Mouse (Mus musculus) spleen, embryonic (tissue): Measurements from ENCODE around the gene Wscd1.
"Not testable (repeated sequence)": the region's sequence is repeated elsewhere in the genome, so short reads cannot be mapped to it uniquely, and the experiment has no call there.

Experiments used
- CTCF ChIA-PET: fragments of 350-600 bp; sonication (Branson Sonifier 250); formaldehyde crosslinking; loops from one replicate; lab custom pipeline; 2022; lab: Charles Lee

Wscd1 gene

DNA sequence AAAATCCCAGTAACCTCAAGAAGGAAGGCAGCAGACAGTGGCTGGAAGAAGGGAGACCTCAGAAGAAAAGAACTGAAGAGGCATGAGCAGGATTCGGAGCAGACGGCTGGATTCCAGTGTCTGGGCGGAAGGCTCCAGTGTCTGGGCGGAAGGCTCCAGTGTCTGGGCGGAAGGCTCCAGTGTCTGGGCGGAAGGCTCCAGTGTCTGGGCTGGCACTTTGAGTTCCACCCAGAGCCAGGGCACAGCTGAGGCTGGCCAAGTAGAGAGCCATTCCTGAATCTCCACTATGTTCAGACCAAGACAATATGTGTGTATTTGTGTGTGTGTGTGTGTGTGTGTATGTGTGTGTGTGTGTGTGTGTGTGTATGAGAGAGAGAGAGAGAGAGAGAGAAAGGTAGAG, 71.8 kb downstream of the Wscd1 start:
- CTCF ChIA-PET = not testable (repeated sequence)

DNA sequence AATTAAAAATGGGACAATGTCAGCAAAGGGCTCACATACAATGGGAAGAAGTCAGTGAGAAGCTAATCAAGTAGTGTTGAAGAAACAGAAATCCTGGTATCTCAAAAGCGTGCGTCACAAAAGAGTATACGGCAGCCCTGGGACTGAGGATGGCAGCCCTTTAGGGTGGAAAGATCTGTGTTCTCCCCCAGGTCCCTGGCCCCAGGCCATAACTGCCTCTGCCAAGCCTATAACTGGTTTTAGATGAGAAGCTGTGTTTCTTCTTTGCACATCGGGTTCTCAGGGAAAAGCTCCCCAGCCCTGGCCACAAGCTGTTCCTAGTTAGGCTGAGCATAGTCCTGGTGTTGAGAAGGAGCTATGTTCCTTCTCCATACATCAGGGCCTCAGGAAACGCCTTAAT, 72.3 kb downstream of the Wscd1 start:
- CTCF ChIA-PET = no interaction called here

GRCm38 (mm10) chr11:71824971-71825370, 75.3 kb downstream of the Wscd1 start:
- CTCF ChIA-PET = no interaction called here
